Mouse (Mus musculus) natural killer cell, adult 2 months (primary cell): Measurements from ENCODE around the gene Nlk.
"Not testable (repeated sequence)": the region's sequence is repeated elsewhere in the genome, so short reads cannot be mapped to it uniquely, and the experiment has no call there.

ENCODE experiments used
- DNase-seq, 2 experiments: peaks; one replicate each; pipeline ENCODE4 v3.0.0; 2022; ENCODE audit warnings: low spot score in 2 of 2

The Nlk gene

GRCm38 (mm10) chr11:78547718-78548460 is 149.3 kb downstream of the Nlk start:
- DNase-seq, result no peak

- DNase-seq, result no peak
These were observed 152.0 kb downstream of the Nlk start for GRCm38 (mm10) chr11:78545181-78545580.

- DNase-seq, result no peak
These were observed 152.6 kb downstream of the Nlk start for GRCm38 (mm10) chr11:78544449-78545111.

GRCm38 (mm10) chr11:78540358-78540757 is 156.8 kb downstream of the Nlk start:
- DNase-seq, result no peak

- DNase-seq, result no peak
These were observed 160.5 kb downstream of the Nlk start for GRCm38 (mm10) chr11:78536690-78537084.

DNA sequence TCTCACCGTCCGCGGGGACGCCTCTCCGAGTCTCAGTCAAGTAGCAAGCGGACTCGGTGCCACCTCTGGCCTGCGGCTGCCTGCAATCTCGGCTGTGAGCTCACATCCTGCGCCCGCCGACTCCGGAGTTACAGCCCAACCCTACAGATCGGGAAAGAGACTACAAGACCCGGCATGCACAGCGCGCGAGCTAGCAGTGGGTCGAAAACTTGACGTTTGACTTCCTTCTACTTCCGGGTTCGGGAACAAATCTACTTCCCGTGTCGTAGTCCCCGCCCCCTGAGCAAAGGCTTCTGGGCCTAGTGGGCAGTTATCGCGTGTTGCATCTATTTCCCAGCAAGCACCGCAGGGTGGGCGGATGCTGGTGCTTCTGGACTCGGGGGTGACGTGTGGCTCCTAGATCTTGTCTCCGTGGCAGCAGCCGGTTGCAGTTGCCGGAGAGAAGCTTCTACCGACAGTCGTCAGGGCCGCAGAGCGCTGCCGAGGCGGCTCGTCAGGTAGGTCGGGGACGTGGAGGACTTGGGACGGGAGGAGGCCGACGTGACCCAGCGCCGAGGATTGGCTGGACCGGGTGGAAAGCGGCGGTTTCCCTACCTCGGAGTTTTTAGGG is 161.0 kb downstream of the Nlk start, which contains the start of the genes Tnfaip1 and Ift20:
Tnfaip1 (minus strand) TSS at position 253 of the 610 bp plus-strand sequence.
Ift20 (plus strand) TSS at position 282 of the 610 bp plus-strand sequence.
- peak; percentile 98 to 99 for DNase-seq

DNA sequence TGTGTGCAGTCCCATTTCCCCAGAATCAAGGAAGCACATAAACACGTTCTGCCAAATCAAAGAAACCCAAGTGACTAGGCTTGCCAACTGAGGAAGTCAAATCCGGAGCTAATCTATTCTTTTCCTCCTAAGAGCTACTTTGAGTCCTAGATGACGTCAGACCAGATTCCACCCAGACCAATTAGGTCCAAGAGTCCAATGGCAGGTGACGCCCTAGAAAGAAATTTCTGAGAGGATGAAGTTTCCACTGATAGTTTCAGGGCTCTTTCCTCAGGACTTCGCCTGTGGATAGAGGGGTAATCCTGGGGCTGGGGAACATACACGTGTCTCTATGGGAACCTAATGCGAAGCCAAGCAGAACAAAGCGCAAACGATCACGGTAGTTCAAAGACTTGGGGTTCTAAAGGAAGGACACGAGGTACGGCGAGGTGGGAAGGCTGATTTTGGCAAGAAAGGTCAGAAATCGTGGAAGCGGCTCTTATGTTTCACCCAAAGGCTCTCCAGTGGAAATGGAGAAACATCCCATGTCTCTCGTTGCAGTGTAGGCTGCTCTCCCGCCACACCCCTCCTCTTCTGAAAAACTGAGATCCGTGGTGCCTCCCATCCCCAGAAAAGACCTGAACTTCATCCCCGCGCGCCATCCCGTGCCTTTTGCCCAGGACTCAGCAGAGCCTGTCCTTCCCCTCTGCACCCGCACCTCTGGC is 161.6 kb downstream of the Nlk start:
- no peak for DNase-seq

- DNase-seq, result no peak
These were observed 162.7 kb downstream of the Nlk start for GRCm38 (mm10) chr11:78534516-78534915.

GRCm38 (mm10) chr11:78531515-78531914 is 165.7 kb downstream of the Nlk start:
- not testable (repeated sequence) for DNase-seq

DNA sequence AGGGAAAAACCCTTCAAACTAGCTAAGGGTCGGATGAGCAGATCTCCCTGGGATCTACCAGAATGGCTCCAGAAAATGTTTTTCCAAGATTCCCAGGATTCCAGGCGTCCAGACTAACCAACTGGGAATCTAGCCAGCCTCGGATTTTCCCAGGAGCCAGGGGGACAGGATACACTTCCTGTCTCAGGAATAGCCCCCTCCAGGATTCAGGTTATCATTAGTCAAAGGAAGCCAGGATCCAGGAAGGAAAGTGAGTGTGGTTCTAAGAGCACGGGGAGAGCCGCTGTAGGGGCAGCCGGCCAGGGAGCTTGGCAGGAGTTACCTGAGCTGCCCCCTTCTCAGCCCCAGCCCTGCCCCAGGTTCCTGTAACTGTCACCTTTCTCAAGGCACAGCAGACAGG is 166.1 kb downstream of the Nlk start:
- no peak for DNase-seq

- no peak for DNase-seq
These were observed 167.2 kb downstream of the Nlk start for GRCm38 (mm10) chr11:78530001-78530400.

DNA sequence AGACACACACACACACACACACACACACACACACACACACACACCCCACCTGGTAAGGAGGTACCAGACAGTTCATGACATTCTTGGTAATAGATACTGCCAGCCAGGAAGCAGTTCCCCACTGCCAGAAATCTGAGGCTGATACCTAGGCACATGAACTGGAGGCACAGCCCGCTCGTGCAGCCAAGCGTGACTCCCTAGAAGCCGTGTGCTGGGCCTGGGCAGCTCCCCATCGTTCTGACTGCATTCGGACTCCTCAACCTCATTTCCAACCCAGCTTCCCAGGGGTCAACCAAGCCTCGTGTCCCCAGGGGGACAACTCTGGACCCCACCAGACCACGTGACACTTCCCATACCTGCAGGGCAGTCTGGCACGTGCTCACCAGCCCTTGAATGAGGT is 168.5 kb downstream of the Nlk start:
- no peak for DNase-seq

DNA sequence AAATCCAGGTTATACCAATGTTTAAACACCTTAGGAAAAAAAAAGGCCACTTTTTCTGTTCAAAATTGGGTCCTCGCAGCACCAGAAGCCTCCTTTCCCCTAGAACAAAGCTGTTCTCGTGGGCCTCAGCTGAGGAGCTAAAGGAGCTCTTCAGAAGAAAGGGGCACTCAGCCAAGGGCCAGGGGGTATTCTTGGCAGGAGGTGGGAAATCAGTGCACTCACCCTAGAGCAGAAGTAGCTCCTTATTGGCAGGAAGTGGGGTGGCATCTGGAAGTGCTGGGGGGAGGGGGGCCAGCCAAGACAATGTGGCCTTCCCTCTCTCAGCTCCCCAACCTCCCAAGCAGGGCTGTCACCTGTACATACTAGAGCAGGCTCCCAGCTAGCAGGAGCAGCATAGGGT is 172.3 kb downstream of the Nlk start:
- no peak for DNase-seq

DNA sequence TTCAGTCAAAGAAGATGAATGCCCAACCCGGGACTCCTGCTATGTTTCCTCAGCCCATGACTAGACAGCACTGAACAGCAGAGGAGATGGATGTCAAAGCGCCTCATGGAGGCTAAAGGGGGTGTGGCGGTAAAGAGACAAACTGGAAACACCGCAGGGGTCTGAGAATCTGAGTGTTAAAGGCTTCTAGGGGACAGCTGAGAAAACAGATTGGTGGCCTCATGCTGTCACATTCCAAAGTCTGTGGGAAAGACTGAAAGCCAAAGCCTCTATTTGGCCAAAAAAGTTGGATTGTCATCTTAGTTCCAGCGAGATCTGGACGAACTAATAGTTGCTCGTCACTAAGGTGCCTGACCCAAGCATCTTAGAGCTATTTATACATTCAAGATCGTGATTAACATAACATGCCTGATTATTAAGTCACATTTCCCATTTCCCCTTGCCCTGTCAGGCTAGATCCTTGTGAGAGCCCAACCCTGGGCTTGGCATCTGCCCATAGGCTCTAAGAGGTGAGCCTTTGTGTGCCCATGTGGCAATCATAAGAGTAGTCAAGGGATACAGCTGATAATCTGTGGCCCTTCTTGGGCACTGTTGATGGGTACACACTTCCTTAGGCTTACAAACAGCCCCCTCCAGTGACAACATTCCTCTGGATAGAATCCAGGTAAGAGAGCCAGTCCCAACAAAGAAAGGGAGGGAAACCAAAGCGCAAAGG is 173.8 kb downstream of the Nlk start:
- DNase-seq, result no peak

- DNase-seq, result no peak
These were observed 174.6 kb downstream of the Nlk start for GRCm38 (mm10) chr11:78522481-78522997.

DNA sequence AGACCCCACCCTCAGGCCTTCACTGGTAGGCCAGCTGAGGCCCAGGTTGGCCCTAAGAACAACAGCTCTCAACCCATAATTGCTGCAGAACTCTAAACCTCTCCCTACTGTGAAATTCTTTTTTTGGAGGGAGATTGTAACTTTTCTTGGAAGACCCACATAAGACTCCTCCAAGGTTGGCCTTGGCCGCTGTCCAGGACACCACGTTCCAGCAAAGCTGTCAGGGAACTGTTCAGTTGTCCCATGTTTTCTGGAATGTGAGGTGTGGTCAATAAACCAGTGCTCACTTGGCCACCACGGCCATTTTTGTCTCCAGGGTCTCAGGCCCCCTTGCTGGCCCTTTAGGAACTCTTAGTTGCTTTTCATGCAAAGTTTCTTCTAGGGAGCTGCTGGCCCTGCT is 175.3 kb downstream of the Nlk start:
- no peak for DNase-seq

GRCm38 (mm10) chr11:78518931-78519330 is 178.2 kb downstream of the Nlk start:
- DNase-seq, result no peak
